Mouse (Mus musculus): ENCODE measurements around the gene Cnot6l. TPM values are rescaled to one million over a fixed set of nuclear protein-coding genes. Genes with fewer than 3 reads are reported as not detected.

The Cnot6l gene
- total RNA-seq (2021) = 100 to 1,000 TPM; 104 to 124 TPM
- long read RNA-seq, experiment 1, partial matches to known transcripts = 1 of 3 reads
- long read RNA-seq, experiment 1, other reads (novel, unspliced or antisense) = 2 of 3 reads
- long read RNA-seq, experiment 2, full-length matches to known transcripts = 10 of 22 reads
- long read RNA-seq, experiment 2, partial matches to known transcripts = 2 of 22 reads
- long read RNA-seq, experiment 2, other reads (novel, unspliced or antisense) = 10 of 22 reads

DNA sequence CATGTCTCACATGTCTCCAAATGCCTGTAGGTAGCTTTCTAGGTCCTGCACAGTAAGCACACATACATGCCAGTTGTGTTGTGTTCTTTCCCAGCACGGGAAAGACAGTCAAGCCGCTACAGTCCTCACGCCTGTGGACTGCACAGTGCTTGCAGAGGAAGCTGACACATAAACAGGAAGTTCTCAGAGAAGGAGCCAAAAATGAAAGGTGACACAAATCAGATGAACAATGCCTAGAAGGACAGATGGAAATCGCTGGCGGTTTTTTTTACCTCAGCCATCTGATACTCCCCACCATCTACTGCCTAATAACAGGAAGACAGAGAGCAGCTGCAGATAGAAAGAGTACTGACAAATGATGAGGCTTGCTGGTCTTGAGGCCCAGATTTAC lies at the start of gene Cnot6l:
Gene Cnot6l, minus strand, starts transcription at position 151 of the 391 bp plus-strand sequence.
- DNase-seq (ENCODE audit: low spot score in 2 of 2) = no peak

GRCm38 (mm10) chr5:96209916-96210583 lies 46.1 kb upstream of the Cnot6l start:
- peak; percentile 73 to 85 for DNase-seq (ENCODE audit: low spot score in 2 of 2)

- peak in 1 of 2 experiments; percentile 19 for DNase-seq (ENCODE audit: low spot score in 2 of 2)
Observed at GRCm38 (mm10) chr5:96209459-96209858, 45.5 kb upstream of the Cnot6l start, which contains the start of gene Mrpl1. Mrpl1 (plus strand) TSS chr5:96209493.

- no peak for DNase-seq (ENCODE audit: low spot score in 2 of 2)
Observed at GRCm38 (mm10) chr5:96208543-96208942, 44.6 kb upstream of the Cnot6l start.

DNA sequence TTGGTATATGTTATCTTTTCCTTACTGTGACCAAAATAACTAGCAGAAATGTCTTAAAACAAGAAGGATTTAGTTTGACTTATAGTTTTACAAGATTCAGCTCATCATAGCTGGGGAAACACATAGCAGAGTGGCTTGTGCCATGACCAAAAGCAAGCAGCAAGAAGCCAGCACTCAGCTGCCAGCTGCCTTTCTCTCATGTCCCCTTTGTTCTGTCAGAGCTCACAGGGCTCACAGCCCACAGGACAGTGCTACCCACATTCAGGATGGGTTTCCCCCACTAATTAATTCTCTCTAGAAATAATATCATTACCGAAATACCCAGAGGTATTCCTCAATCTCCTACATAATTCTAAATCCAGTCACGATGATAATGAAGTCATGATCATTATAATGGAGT lies 43.6 kb upstream of the Cnot6l start:
- DNase-seq (ENCODE audit: low spot score in 2 of 2) = no peak

GRCm38 (mm10) chr5:96206897-96207296 lies 42.9 kb upstream of the Cnot6l start:
- DNase-seq (ENCODE audit: low spot score in 2 of 2) = peak in 1 of 2 experiments; percentile 11

DNA sequence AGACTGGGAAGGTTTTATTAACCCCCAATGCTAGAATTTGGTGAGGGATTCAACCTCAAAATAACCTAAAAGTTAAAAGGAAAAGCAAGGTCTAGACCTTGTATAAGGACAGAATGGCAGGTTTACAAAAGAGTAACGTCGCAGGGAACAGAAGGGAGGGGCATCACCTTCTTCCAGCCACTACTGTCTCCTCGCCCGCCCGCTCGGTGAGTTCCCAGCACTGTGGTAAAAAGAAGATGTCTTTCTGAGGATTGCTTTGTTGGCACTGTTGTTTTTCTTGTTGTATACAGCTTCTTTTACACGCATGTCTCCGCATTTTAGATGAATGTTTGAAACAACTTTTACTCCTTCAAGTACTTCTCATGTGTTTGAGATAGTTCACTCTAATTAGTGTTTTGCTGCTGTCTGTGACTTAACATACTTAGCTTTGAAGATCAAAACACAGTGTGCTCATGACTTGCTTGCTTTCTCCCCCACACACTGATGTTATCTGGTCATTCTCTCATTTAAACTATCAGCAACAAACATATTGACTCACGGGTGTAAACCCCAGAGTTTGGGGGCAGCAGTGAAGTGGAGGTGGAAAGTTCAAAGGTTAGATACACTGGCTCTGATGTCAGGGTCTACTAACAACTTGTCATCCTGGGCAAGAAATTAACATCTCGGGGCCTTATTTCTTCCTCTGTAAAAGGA lies 37.6 kb upstream of the Cnot6l start:
- no peak for DNase-seq (ENCODE audit: low spot score in 2 of 2)

- no peak for DNase-seq (ENCODE audit: low spot score in 2 of 2)
Observed at GRCm38 (mm10) chr5:96200269-96200668, 36.3 kb upstream of the Cnot6l start.

DNA sequence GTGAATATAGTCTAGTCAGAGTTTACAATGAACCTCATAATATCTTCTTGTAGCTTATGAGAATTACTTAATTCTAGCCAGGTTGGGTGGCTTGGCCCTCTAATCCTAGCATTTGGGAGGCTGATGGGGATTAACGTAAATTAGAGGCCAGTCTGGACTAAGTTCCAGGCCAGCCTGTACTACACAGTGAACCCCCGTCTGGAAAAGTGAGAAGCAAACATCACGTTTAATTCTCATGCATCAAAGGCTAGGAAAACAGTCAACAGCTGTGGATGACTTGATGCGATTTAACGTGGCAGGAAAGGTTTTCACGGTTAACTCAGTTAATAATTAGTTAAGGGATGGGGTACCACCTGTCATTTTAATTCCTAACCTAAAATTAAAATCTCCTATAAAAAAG lies 34.3 kb upstream of the Cnot6l start:
- no peak for DNase-seq (ENCODE audit: low spot score in 2 of 2)

DNA sequence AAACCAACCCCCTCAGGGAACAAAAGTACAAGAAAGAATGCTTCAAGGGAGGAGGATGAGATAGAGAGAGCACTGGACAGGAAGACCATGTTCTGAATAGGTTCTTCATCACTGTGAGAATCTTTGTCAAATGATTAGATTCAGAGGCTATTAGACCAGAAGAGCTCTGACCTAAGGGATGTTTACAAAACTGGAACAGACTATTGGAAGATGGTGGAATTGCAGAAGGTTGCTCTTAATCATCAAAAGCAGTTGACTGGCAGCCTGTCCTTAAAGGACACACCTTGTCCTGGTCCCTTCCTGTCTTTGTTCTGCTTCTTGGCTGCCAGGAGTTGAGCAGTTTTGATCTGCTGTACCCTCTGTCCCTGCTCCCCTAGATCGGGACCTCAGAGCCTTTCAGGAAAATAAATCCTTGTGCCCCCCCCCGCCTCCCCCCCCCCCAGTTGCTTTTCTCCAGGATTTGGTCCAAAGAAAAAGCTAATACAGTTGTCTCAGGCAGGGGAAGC lies 32.6 kb upstream of the Cnot6l start:
- no peak for DNase-seq (ENCODE audit: low spot score in 2 of 2)

DNA sequence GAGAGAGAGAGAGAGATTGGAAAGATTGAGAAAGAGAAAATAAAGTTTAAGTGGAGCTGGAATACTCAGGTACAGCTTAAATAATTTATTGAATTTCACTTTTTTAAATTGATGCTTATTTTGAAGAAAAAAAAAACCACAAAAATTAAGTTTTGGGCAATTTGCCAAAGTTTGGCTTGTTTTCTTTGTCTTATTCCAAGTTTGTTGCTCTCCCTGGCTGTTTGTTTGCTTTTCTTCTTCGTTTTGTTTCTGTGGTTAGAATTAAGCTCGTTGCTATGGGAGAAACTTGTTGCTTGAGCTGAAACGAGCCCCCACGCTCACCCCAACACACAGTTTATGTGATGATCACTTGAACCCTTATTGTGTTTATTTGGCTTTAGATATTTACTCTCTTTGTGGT lies 27.3 kb upstream of the Cnot6l start:
- no peak for DNase-seq (ENCODE audit: low spot score in 2 of 2)

GRCm38 (mm10) chr5:96189761-96190160 lies 25.8 kb upstream of the Cnot6l start:
- DNase-seq (ENCODE audit: low spot score in 2 of 2) = no peak

- DNase-seq (ENCODE audit: low spot score in 2 of 2) = no peak
Observed at GRCm38 (mm10) chr5:96183987-96184386, 20.0 kb upstream of the Cnot6l start.

DNA sequence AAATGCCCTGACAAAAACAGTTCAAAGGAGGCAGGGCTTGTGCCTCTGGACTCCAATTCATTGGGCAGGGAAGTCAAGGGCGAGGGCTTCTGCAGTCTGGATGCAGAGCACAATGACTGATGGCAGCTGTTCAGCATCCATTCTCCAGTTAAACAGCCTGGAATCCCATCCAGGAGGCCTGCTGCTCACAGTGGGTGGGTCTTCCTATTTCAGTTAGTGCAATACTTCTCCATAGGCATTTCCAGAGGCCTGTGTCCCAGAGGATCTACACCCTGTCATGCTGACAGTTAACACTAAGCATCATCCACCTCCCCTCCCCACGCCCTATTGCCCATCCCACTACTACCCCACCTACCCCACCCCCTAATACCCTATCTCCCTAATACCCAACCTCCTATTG lies 19.2 kb upstream of the Cnot6l start:
- DNase-seq (ENCODE audit: low spot score in 2 of 2) = no peak

DNA sequence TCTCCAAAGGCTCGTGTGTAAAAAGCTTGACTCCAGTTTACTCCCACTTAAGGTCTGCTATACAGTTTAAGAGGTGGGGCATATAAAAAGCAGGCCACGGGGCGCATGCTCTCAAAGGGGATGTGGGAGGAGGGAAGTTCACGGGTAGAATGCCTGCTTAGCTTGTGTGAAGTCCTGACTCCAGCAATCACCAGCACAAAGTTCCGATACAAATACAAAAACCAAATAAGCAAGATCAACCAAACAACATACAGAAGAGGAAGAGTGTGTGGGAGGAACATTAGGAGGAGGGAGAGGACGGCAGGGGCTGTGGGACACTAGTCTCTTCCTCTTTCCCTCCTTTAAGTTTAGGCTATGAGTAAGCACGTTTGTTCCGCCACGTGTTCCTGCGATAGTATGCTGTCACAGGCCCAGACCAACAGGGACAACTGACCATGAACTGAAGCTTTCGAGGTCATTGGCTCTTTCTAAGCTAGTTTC lies 12.9 kb upstream of the Cnot6l start:
- no peak for DNase-seq (ENCODE audit: low spot score in 2 of 2)

DNA sequence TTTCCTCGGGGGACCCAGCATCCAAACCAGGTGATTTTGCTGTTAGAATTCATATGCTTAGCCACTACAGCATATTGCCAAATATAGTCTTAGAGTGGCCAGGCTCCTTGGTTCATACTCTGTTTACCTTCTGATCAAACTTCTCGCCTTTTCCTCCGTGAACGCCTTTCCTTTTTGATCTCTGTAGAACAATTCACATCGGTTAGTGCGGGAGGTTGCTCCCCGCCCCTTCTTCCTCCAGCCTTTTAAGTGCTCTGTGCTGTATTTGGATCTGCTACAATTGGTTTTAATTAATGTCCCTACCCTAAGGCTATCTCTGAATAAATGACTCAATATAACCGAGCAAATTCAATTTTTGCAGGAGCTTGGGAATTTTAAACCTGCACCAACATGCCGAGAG lies 12.2 kb upstream of the Cnot6l start:
- no peak for DNase-seq (ENCODE audit: low spot score in 2 of 2)

DNA sequence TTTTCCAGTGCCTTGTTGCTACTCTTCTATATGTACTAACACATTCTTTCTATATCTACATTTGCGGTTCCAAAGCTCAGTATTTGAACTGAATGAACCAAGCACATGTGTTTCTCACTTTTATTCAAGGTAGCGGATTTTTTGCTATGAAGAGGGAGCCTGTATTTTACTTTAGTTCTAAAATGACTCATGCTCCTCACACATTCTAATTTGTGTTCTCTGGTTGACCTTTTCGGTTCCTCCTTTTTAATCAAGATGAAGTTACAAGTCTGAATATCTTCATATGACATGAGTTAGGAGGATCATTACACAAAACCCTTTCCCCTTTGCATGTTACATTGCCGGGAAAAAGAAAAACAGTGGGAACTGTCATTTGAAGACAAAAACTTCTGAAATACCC lies 7.8 kb upstream of the Cnot6l start:
- DNase-seq (ENCODE audit: low spot score in 2 of 2) = no peak

- no peak for DNase-seq (ENCODE audit: low spot score in 2 of 2)
Observed at GRCm38 (mm10) chr5:96170443-96170842, 6.5 kb upstream of the Cnot6l start.

GRCm38 (mm10) chr5:96166761-96167160 lies 2.8 kb upstream of the Cnot6l start:
- DNase-seq (ENCODE audit: low spot score in 2 of 2) = no peak

- no peak for DNase-seq (ENCODE audit: low spot score in 2 of 2)
Observed at GRCm38 (mm10) chr5:96163396-96164020, 463 bp downstream of the Cnot6l start.
